Mouse (Mus musculus): ENCODE results near the gene Slc46a3.

DNA sequence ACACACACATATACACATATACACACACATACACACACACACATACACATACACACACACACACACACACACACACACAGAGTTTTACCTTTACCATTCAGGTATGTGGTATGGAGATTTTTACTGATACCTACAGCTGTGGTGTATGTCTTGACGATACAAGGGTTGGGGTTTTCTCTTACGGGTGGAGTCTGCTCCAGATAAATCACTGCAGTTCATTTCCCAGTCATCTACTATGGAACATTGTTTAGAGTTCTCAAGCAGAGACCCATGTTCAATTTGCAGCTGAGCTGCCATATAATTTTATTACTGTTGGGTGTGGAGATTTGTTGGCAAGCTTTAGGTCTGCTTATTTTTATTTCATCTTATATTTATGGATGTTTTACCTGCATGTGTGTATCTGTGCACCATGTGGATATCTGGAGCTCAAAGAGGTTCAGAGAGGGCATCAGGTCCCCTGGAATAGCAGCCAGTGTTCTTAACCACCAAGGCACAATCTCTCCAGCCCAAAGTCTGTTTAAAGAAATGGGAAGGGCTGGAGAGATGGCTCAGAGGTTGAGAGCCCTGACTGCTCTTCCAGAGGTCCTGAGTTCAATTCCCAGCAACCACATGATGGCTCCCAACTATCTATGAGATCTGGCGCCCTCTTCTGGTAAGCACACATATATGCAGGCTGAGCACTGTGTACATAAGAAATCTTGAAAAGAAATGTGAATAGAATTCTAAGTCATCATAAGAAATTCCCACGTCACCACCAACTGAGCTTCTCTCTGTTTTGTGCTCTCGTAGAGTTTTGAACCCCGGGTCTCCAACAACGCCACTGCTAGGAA, 34.3 kb upstream of the Slc46a3 start:
- TF ChIP-seq POLR2A (IDR thresholded peaks at IDR 0.05; ENCODE audit: insufficient read length, low read depth) (no peak), MYOD1 (IDR thresholded peaks at IDR 0.05; ENCODE audit: control insufficient read depth in 1 of 3, insufficient read length in 2 of 3, low read depth in 2 of 3) (no peak)

All from myocyte (in vitro differentiated cells).